Mouse (Mus musculus): ENCODE data around the gene Bcas3. TPM values are rescaled to one million over a fixed set of nuclear protein-coding genes. Genes with fewer than 3 reads are reported as not detected.

Bcas3 gene
- polyA plus RNA-seq, 1 experiment from 2014 or later, result 13.6 TPM

DNA sequence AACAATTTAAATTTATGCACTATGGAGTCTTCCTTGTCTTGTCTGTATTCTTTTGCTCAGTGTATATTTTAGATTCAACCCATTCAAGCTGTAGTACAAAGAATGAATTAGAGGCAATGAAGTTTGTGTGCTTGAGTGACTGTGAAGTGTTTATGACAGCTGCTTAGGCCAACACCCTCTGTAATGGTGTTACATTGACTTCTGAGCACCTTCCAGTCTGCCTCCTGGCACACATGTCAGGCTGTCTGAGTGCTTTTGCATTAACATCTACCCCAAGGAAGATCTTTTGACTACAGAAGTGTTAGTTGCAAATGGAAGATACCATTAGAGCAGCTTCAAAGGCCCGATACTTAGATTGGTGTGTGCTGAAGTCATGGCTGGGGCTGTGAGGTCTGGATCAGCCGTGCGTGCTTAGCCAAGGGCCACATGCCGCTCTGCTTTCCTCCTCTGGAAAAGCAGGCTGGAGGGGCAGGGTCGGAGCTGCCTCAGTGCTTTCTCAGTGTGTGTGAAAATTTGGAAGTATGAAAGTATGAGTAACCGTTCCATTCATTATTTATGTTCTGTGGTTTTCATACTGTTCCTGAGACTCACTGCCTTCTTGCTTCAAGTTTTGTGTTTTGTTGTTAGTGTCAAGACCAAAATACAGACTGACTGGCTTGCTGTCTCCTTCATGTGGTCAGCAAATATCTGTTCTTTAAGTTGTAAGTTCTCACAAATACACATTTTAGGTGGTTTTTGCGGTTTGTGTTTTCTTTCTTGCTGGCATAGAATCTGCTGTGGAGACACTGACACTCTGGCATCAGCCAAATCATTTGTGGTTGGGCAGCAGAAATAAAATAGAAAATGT lies 31.2 kb downstream of the Bcas3 start:
- no peak overlapping the region for H3K4me2 ChIP-seq (ENCODE audit: low read depth, low read length)
- no peak overlapping the region for H3K4me3 ChIP-seq (ENCODE audit: low read depth, low read length)
- ATAC-seq (no peak), DNase-seq (no peak)
- WGBS (ENCODE audit: insufficient replicate concordance), result 80% methylated on average over 7 of the region's 7 CpGs
- H3K36me3 ChIP-seq (replicated peaks; ENCODE audit: insufficient read depth, low read length), result no peaks in the 10 kb centered on the region
- H3K9ac ChIP-seq (replicated peaks), result no peak overlapping the region
- H3K27me3 ChIP-seq (ENCODE audit: insufficient read depth, low read length), result no peaks in the 10 kb centered on the region
- no peak for TF ChIP-seq CTCF (IDR thresholded peaks at IDR 0.05; ENCODE audit: low read depth)
- no peak for TF ChIP-seq EP300 (IDR thresholded peaks at IDR 0.05; ENCODE audit: low read depth)
- H3K27ac ChIP-seq (ENCODE audit: low read depth), result no peak overlapping the region
- no peaks in the 10 kb centered on the region for H3K4me1 ChIP-seq (ENCODE audit: insufficient read depth)
- H3K9me3 ChIP-seq (ENCODE audit: low read length), result no peaks in the 10 kb centered on the region

DNA sequence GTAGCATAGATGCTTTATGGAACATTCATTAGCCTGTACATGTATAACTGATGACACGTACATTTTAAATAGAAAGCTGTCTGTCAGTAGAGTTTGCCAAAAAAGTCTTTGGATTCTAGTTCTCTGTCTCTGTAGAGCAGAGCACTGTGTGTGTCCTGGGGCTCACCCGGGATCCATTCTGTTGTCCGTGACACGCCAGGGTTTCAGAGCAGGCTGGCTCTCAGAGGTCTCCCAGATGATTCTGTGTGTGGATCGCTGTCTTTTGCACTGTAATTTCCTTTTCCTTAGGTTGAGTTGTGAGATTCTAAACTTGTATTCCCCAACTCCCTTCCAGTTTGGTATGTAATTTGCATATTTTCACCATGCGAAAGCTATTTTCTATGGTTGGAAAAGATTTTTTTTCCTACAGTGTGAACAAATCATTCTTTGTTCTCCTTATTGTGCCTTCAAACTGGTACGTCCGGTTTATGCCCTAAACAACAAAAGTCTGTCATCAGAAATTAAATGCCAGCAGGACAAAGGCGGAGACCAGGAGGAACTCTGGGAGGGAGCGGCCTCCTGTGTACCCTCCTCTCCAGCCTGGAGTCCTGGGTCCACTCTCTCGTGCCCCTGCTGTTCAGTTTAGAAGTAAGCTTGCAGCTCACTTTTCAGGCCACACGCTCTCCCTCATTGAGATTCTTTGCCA lies 39.4 kb downstream of the Bcas3 start:
- TF ChIP-seq CTCF (IDR thresholded peaks at IDR 0.05; ENCODE audit: low read depth) (no peak), EP300 (IDR thresholded peaks at IDR 0.05; ENCODE audit: low read depth) (no peak)
- ATAC-seq, result no peak
- Histone ChIP-seq H3K4me1 (ENCODE audit: insufficient read depth) (no peaks in the 10 kb centered on the region), H3K36me3 (replicated peaks; ENCODE audit: insufficient read depth, low read length) (0 out of 2 replicates have a peak, but pooled peaks cover 4% of the 10 kb centered on the region), H3K4me3 (ENCODE audit: low read depth, low read length) (no peak overlapping the region), H3K4me2 (ENCODE audit: low read depth, low read length) (no peak overlapping the region), H3K27ac (ENCODE audit: low read depth) (no peak overlapping the region), H3K9ac (replicated peaks) (no peak overlapping the region), H3K27me3 (ENCODE audit: insufficient read depth, low read length) (no peaks in the 10 kb centered on the region), H3K9me3 (ENCODE audit: low read length) (no peaks in the 10 kb centered on the region)
- 84% methylated on average over 12 of the region's 12 CpGs for WGBS (ENCODE audit: insufficient replicate concordance)
- no peak for DNase-seq

DNA sequence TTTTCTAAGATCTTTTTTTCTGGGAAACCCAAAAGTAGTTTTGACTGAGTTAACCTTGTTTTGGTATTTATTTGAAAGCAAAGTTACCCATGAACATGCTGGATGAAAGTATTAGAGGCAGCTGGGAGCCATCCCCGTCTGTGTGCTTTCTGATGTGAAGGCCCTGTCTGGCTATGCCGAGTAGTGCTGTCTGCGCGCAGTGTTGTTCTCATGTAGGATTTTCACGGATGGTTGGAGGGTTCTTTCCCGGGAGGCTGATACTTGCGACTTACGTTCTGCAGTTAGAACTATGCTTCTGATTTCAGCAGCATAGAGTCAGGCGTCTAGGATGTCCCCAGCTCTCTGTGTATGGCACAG lies 39.9 kb downstream of the Bcas3 start:
- Histone ChIP-seq H3K4me3 (ENCODE audit: low read depth, low read length) (no peak overlapping the region), H3K4me2 (ENCODE audit: low read depth, low read length) (no peak overlapping the region), H3K9me3 (ENCODE audit: low read length) (no peaks in the 10 kb centered on the region), H3K27ac (ENCODE audit: low read depth) (no peak overlapping the region), H3K36me3 (replicated peaks; ENCODE audit: insufficient read depth, low read length) (0 out of 2 replicates have a peak, but pooled peaks cover 4% of the 10 kb centered on the region), H3K9ac (replicated peaks) (no peak overlapping the region), H3K4me1 (ENCODE audit: insufficient read depth) (no peaks in the 10 kb centered on the region), H3K27me3 (ENCODE audit: insufficient read depth, low read length) (no peaks in the 10 kb centered on the region)
- TF ChIP-seq EP300 (IDR thresholded peaks at IDR 0.05; ENCODE audit: low read depth) (no peak), CTCF (IDR thresholded peaks at IDR 0.05; ENCODE audit: low read depth) (no peak)
- WGBS (ENCODE audit: insufficient replicate concordance), result 88% methylated on average over 9 of the region's 9 CpGs
- ATAC-seq, result no peak
- DNase-seq, result no peak

DNA sequence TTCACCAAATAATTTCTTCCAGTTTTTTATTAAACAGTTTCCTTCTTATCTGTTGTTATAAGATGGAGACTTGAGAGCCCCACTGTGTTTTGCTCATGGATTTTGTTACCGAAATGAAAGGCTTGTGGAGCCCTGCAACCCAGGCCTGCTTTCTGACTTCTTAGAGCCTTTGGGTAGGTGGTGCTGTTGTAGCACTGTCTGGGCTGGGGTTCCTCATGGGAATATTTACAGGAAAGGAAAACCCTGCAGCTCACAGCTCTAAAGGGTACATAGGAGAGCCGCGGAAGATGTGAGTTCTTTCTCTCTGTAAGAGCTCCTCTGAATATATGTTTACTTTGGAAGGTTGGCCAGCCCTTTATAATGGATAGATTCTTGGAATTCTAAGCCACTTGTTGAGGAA lies 41.0 kb downstream of the Bcas3 start:
- H3K4me2 ChIP-seq (ENCODE audit: low read depth, low read length), result no peak overlapping the region
- 0 out of 2 replicates have a peak, but pooled peaks cover 4% of the 10 kb centered on the region for H3K36me3 ChIP-seq (replicated peaks; ENCODE audit: insufficient read depth, low read length)
- H3K9me3 ChIP-seq (ENCODE audit: low read length), result no peaks in the 10 kb centered on the region
- no peak overlapping the region for H3K9ac ChIP-seq (replicated peaks)
- no peak for ATAC-seq
- no peak for DNase-seq
- no peak for TF ChIP-seq EP300 (IDR thresholded peaks at IDR 0.05; ENCODE audit: low read depth)
- no peak for TF ChIP-seq CTCF (IDR thresholded peaks at IDR 0.05; ENCODE audit: low read depth)
- H3K4me1 ChIP-seq (ENCODE audit: insufficient read depth), result no peaks in the 10 kb centered on the region
- H3K27me3 ChIP-seq (ENCODE audit: insufficient read depth, low read length), result no peaks in the 10 kb centered on the region
- H3K4me3 ChIP-seq (ENCODE audit: low read depth, low read length), result no peak overlapping the region
- WGBS (ENCODE audit: insufficient replicate concordance), result 83% methylated on average over 3 of the region's 3 CpGs
- no peak overlapping the region for H3K27ac ChIP-seq (ENCODE audit: low read depth)

DNA sequence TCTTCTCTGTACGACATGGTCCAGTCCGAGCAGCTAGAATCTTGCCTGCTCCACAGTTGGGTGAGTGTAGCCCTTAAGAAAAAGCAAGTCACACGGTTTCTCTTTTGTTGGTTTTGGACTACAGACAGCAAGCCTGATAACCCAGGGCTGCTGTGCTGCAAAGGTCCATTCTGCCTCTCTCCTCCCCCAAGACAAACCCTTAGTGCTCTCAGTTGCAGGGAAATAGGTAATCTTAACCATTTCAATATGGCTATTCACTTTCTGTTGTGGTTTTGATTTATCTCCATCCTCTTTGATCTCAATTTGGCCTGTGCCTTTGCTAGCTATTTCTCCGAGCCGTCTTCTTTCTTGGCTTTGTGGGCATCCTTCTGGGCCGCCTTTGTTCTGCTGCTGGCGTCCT lies 42.4 kb downstream of the Bcas3 start:
- no peaks in the 10 kb centered on the region for H3K4me1 ChIP-seq (ENCODE audit: insufficient read depth)

DNA sequence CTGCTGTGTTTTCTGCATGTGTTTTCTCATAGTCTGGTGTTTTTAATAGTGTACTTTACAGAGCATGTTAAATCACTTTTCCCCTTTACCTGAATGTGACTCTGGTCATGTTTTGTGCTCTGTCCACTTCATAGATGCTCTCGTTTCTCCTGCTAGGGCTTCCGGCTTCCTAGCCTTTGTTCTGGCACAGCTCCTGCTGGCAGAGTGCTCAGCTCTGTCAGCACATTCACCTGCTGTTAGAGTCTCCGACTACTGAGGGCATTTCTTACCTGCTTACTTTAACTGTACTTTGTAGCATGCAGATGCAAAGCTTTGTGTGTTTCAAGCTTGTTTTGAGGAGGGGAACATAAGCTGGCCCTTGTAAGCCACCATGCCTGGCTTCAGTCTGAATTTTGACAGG lies 53.6 kb downstream of the Bcas3 start:
- H3K27ac ChIP-seq (ENCODE audit: low read depth), result no peak overlapping the region
- no peak overlapping the region for H3K4me2 ChIP-seq (ENCODE audit: low read depth, low read length)
- 66% methylated on average over 3 of the region's 3 CpGs for WGBS (ENCODE audit: insufficient replicate concordance)
- no peaks in the 10 kb centered on the region for H3K9me3 ChIP-seq (ENCODE audit: low read length)
- no peaks in the 10 kb centered on the region for H3K27me3 ChIP-seq (ENCODE audit: insufficient read depth, low read length)
- no peaks in the 10 kb centered on the region for H3K4me1 ChIP-seq (ENCODE audit: insufficient read depth)
- H3K9ac ChIP-seq (replicated peaks), result no peak overlapping the region
- H3K36me3 ChIP-seq (replicated peaks; ENCODE audit: insufficient read depth, low read length), result no peaks in the 10 kb centered on the region
- no peak for TF ChIP-seq CTCF (IDR thresholded peaks at IDR 0.05; ENCODE audit: low read depth)
- TF ChIP-seq EP300 (IDR thresholded peaks at IDR 0.05; ENCODE audit: low read depth), result no peak
- ATAC-seq (no peak), DNase-seq (no peak)
- H3K4me3 ChIP-seq (ENCODE audit: low read depth, low read length), result no peak overlapping the region

More for the DNA sequence above, 42.4 kb downstream of the Bcas3 start:
- no peak overlapping the region for H3K4me2 ChIP-seq (ENCODE audit: low read depth, low read length)
- no peaks in the 10 kb centered on the region for H3K27me3 ChIP-seq (ENCODE audit: insufficient read depth, low read length)
- ATAC-seq (no peak), DNase-seq (no peak)
- H3K27ac ChIP-seq (ENCODE audit: low read depth), result no peak overlapping the region
- no peak for TF ChIP-seq EP300 (IDR thresholded peaks at IDR 0.05; ENCODE audit: low read depth)
- TF ChIP-seq CTCF (IDR thresholded peaks at IDR 0.05; ENCODE audit: low read depth), result no peak
- no peaks in the 10 kb centered on the region for H3K9me3 ChIP-seq (ENCODE audit: low read length)
- no peak overlapping the region for H3K9ac ChIP-seq (replicated peaks)
- 0 out of 2 replicates have a peak, but pooled peaks cover 4% of the 10 kb centered on the region for H3K36me3 ChIP-seq (replicated peaks; ENCODE audit: insufficient read depth, low read length)
- no peak overlapping the region for H3K4me3 ChIP-seq (ENCODE audit: low read depth, low read length)
- WGBS (ENCODE audit: insufficient replicate concordance), result 84% methylated on average over 7 of the region's 7 CpGs
